Mouse (Mus musculus) G1E (cell line): ENCODE measurements around the gene Ank. TPM values are rescaled to one million over a fixed set of nuclear protein-coding genes. Genes with fewer than 3 reads are reported as not detected.

ENCODE experiments used
- ATAC-seq: 2 replicates; pipeline ENCODE4 v1.8.0; 2016; ENCODE audit warnings: mild to moderate bottlenecking; ENCODE audit not compliant: insufficient number of reproducible peaks, poor library complexity, low FRiP score, severe bottlenecking; ENCODE audit errors: extremely low read depth
- DNase-seq: peaks from one replicate; pipeline ENCODE4 v3.0.0; 2012; ENCODE audit warnings: low spot score
- H3K27me3 ChIP-seq: 2 replicates; pipeline ENCODE4 v1.6.1; 2012; ENCODE audit warnings: mild to moderate bottlenecking, low read length, inconsistent platforms; ENCODE audit not compliant: insufficient read depth
- H3K36me3 ChIP-seq: replicated peaks from 2 replicates; pipeline ENCODE3; 2012; ENCODE audit warnings: mild to moderate bottlenecking, inconsistent platforms
- H3K4me1 ChIP-seq: 2 replicates; pipeline ENCODE4 v1.6.1; 2012; ENCODE audit warnings: low read depth, low read length, inconsistent platforms, mixed read lengths; ENCODE audit not compliant: insufficient read depth
- H3K4me3 ChIP-seq: 2 replicates; pipeline ENCODE4 v1.5.1; 2012; ENCODE audit warnings: low read depth, mild to moderate bottlenecking, inconsistent platforms, low read length, moderate library complexity, mixed read lengths
- H3K9me3 ChIP-seq: replicated peaks from 2 replicates; pipeline ENCODE4 v1.6.1; 2012; ENCODE audit warnings: inconsistent platforms
- CTCF ChIP-seq: IDR thresholded peaks from 2 replicates; pipeline ENCODE4 v1.5.1; 2012; ENCODE audit warnings: low read depth, low read length, inconsistent platforms, mixed read lengths
- GATA1 ChIP-seq: IDR thresholded peaks from 2 replicates; pipeline ENCODE4 v1.6.1; 2012; ENCODE audit warnings: borderline replicate concordance, low read length, inconsistent platforms, mixed read lengths
- GATA2 ChIP-seq: IDR thresholded peaks from 2 replicates; pipeline ENCODE4 v1.6.1; 2012; ENCODE audit warnings: low read depth, low read length, inconsistent platforms, borderline replicate concordance
- POLR2AphosphoS5 ChIP-seq: IDR thresholded peaks from 2 replicates; pipeline ENCODE4 v1.6.1; 2012; ENCODE audit warnings: low read depth, low read length, inconsistent platforms; ENCODE audit not compliant: insufficient replicate concordance
- TAL1 ChIP-seq: conservative IDR thresholded peaks from 2 replicates; pipeline ENCODE4 v1.6.1; 2012; ENCODE audit warnings: low read depth, low read length, inconsistent platforms, mixed read lengths
- polyA plus RNA-seq: library from polyadenylated mRNA; stranded (reverse); fragments of >175 nt; gene quantifications from 2 replicates; pipeline ENCODE4 v1.2.3, GENCODE M21; 2012
- total RNA-seq, 2 experiments: library from RNA; stranded (forward) in 1 of 2; stranded (reverse) in 1 of 2; fragments of 200-1000 nt in 1 of 2; fragments of >200 nt in 1 of 2; fragmentation: Nextera tagmentation in 1 of 2; gene quantifications; 2 replicates each; pipeline ENCODE4 v1.2.3; 2014 to 2017

Gene Ank
- total and polyA plus RNA-seq, 3 experiments = 37.0 to 145 (median 39.2) TPM

DNA sequence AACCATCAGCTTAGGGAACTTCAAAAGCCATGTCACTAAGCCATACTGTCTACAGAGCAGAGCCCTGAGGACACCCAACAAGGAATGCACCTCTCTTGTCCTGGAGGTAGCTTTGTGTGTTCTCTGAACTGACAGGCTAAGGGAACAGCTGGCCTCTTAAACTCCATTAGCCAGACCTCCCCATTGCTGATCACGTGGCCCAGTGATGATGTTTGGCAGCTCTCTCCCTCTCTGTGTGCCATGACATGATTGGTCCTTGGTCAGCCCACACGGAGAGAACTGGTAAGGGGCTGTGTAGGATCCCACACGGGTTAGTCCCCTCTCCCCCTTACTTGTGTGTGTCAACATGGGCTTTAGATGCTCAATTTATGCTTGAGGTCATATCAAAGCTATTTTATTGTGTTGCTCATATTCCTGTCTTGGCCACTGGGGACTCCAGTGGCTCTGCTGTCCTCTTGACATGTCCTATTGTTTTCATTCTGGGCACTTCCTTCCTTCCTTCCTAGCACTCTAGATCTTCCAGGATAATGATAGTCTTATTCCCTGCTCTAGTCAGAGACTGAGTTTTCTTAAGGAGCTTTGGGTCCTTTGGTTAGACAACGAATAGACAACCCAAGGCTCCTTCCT lies 119.1 kb downstream of the Ank start:
- Histone ChIP-seq H3K36me3 (peaks cover 99% of the 10 kb centered on the region), H3K27me3 (no peaks in the 10 kb centered on the region)
- DNase-seq = no peak

GRCm38 (mm10) chr15:27586093-27586480 lies 119.6 kb downstream of the Ank start:
- Histone ChIP-seq H3K9me3 (no peaks in the 10 kb centered on the region), H3K27me3 (no peaks in the 10 kb centered on the region), H3K36me3 (peaks cover 99% of the 10 kb centered on the region), H3K4me3 (no peak overlapping the region), H3K4me1 (peaks cover 9% of the 10 kb centered on the region)
- TF ChIP-seq POLR2AphosphoS5 = no peak
- TF ChIP-seq TAL1 = no peak
- TF ChIP-seq GATA1 = no peak
- no peak for TF ChIP-seq GATA2
- TF ChIP-seq CTCF = no peak
- DNase-seq = no peak
- ATAC-seq = no peak

More for the DNA sequence above, 119.1 kb downstream of the Ank start:
- Histone ChIP-seq H3K4me3 (no peak overlapping the region), H3K4me1 (peaks cover 6% of the 10 kb centered on the region), H3K9me3 (no peaks in the 10 kb centered on the region)
- ATAC-seq = no peak
- TF ChIP-seq GATA1 (no peak), CTCF (no peak), TAL1 (no peak), GATA2 (no peak), POLR2AphosphoS5 (no peak)

- H3K9me3 ChIP-seq = no peaks in the 10 kb centered on the region
- TF ChIP-seq TAL1 (no peak), GATA2 (no peak), GATA1 (no peak), CTCF (no peak), POLR2AphosphoS5 (no peak)
- no peaks in the 10 kb centered on the region for H3K27me3 ChIP-seq
- DNase-seq (no peak), ATAC-seq (no peak)
- peaks cover 9% of the 10 kb centered on the region for H3K4me1 ChIP-seq
- no peak overlapping the region for H3K4me3 ChIP-seq
- H3K36me3 ChIP-seq = peaks cover 99% of the 10 kb centered on the region
These were observed 121.8 kb downstream of the Ank start for GRCm38 (mm10) chr15:27588087-27588826.

DNA sequence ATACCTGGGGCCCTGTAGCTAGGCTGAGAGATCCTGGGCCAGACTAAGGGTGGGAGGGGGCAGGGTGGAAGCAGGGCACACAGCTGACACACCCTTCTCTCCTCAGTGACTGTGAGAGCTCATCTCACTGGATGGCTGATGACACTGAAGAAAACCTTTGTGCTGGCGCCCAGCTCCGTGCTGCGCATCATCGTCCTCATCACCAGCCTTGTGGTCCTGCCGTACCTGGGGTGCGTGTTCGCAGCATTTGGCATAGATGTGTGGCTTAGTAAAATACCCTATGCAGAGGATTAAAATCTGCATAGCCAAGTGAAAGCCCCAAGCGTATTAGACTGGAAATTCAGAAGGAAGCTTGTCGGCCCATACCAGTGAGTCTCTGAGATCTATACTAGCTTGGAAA lies 124.3 kb downstream of the Ank start:
- Histone ChIP-seq H3K4me1 (peaks cover 9% of the 10 kb centered on the region), H3K36me3 (peaks cover 98% of the 10 kb centered on the region)

DNA sequence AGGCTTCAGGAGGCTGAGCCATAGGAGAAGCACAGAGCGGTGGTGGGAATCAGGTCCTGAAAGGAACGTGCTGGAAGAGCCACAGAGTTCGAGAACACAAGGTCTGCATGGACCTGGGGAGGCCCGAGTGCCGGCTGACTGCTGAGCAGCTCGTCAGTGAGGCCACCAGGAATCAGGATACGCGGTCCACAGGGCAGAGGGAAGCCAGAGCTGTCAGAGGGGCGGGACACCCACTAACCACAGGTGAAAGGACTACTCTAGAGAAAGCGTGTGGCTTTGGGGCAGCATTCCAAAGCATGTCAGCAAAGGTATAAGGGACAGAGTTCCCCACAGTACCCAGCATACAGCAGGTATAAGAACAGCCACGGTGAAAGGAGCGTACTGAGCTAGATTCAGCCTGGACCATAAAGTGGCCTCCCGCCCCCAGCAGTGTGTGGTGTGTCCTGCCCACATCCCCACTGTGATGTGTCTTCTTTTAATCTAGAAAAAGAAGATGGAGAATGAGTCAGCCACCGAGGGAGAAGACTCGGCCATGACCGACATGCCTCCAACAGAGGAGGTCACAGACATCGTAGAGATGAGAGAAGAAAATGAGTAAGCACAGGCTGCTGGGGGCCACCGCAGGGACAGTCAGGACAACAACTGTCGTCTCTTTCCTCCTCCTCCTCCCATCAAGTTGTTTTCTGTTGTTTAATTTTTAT lies 126.3 kb downstream of the Ank start:
- Histone ChIP-seq H3K4me3 (no peak overlapping the region), H3K9me3 (no peaks in the 10 kb centered on the region), H3K4me1 (peaks cover 13% of the 10 kb centered on the region), H3K27me3 (no peaks in the 10 kb centered on the region), H3K36me3 (peaks cover 98% of the 10 kb centered on the region)
- no peak for ATAC-seq
- no peak for TF ChIP-seq CTCF
- no peak for TF ChIP-seq POLR2AphosphoS5
- no peak for TF ChIP-seq GATA1
- no peak for TF ChIP-seq GATA2
- TF ChIP-seq TAL1 = no peak
- no peak for DNase-seq

More for the DNA sequence above, 124.3 kb downstream of the Ank start:
- H3K4me3 ChIP-seq = no peak overlapping the region
- no peak for ATAC-seq
- no peaks in the 10 kb centered on the region for H3K27me3 ChIP-seq
- DNase-seq = no peak
- TF ChIP-seq TAL1 (no peak), CTCF (no peak)
- no peaks in the 10 kb centered on the region for H3K9me3 ChIP-seq

- ATAC-seq (no peak), DNase-seq (no peak)
- H3K9me3 ChIP-seq = no peaks in the 10 kb centered on the region
- H3K36me3 ChIP-seq = peaks cover 97% of the 10 kb centered on the region
- no peak overlapping the region for H3K4me3 ChIP-seq
- TF ChIP-seq CTCF (no peak), POLR2AphosphoS5 (no peak), GATA2 (no peak), TAL1 (no peak), GATA1 (no peak)
- no peaks in the 10 kb centered on the region for H3K27me3 ChIP-seq
- H3K4me1 ChIP-seq = peaks cover 13% of the 10 kb centered on the region
These were observed 127.2 kb downstream of the Ank start for GRCm38 (mm10) chr15:27593717-27594116.
